Mouse (Mus musculus) spleen, adult 2 months (tissue): Measurements from ENCODE around the gene H2-Eb2.

Source experiments
- CTCF ChIP-seq: fragments of 200-500 bp; IDR thresholded peaks from 2 replicates; pipeline ENCODE4 v1.5.1; 2011; ENCODE audit warnings: mild to moderate bottlenecking, inconsistent platforms; ENCODE audit not compliant: insufficient read depth, insufficient read length, insufficient replicate concordance; ENCODE audit errors: extremely low read depth
- POLR2A ChIP-seq: fragments of 200-500 bp; IDR thresholded peaks from 2 replicates; pipeline ENCODE4 v1.6.1; 2011; ENCODE audit warnings: low read depth, low read length, inconsistent platforms

DNA sequence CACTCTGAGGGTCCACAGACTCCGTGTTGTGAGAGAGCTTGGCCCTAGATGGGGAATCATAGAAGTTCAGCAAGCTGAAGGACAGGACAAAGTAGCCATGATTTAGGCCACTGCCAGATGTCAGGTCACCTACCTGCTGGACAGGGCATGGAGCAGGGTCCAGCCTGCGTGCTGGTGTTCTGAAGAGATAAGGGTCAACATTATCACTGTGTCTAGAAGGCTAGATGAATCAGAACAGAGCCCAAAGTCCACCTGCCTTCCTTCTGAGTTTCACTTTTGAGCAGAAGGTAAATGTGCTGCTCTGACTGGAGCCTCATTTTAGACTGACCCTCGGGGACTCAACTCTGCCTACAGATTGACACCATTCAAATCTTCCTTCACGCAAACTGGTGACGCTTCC, 29.1 kb downstream of the H2-Eb2 start, which contains the start of gene Btnl2:
- TF ChIP-seq CTCF = no peak
- no peak for TF ChIP-seq POLR2A
